Mouse (Mus musculus): ENCODE results near the gene Ezh1. TPM values are rescaled to one million over a fixed set of nuclear protein-coding genes. Genes with fewer than 3 reads are reported as not detected.
A peak's percentile ranks its signal among the peaks of the same experiment; 100 is the strongest.

Gene Ezh1
- polyA plus RNA-seq, 1 experiment from 2014 or later: 15.6 TPM

DNA sequence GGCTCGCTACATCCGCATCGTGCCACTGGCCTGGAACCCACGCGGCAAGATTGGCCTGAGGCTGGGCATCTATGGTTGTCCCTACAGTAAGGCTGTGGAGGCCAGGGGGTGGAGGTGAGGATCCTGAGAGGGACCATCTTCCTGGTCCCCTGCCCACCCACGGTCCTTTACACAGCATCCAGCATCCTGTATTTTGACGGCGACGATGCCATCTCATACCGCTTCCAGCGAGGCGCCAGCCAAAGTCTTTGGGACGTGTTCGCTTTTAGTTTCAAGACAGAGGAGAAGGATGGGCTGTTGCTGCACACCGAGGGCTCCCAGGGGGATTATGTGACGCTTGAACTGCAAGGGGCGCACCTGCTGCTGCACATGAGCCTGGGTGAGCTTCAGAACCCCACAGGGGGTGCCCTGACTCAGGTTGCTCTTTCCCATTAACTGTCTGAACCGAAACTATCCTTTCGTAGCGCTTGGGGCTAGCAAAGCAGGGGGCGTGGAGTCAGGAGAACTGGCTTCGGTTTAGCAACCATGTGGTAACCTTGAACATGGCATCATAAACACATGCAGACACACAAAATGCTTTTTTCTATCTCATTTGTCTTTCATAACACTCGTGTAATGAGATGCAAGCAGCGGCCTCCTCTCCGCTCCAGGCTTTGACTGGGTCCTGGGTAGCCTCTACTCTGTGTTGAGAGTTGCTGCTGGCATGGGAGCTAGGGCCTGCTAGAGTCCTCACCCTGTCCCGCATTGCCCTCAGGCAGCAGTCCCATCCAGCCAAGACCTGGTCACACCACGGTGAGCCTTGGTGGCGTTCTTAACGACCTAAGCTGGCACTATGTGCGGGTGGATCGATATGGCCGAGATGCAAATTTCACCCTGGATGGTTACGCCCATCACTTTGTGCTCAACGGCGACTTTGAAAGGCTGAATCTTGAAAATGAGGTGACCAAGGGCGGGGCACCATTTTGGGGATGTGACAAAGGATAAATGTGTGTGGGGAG, 47.9 kb downstream of the Ezh1 start:
- no peak for ATAC-seq (ENCODE audit: insufficient number of reproducible peaks, insufficient read depth, low FRiP score, low TSS enrichment)
- H3K27ac ChIP-seq: no peak overlapping the region
- H3K4me3 ChIP-seq: no peak overlapping the region
- H3K4me2 ChIP-seq (replicated peaks): no peak overlapping the region
- 49% methylated on average over 36 of the region's 36 CpGs for WGBS
- H3K4me1 ChIP-seq: peaks cover 30% of the 10 kb centered on the region
- H3K27me3 ChIP-seq: peaks cover 67% of the 10 kb centered on the region
- no peak overlapping the region for H3K9ac ChIP-seq
- no peaks in the 10 kb centered on the region for H3K9me3 ChIP-seq
- no peaks in the 10 kb centered on the region for H3K36me3 ChIP-seq

DNA sequence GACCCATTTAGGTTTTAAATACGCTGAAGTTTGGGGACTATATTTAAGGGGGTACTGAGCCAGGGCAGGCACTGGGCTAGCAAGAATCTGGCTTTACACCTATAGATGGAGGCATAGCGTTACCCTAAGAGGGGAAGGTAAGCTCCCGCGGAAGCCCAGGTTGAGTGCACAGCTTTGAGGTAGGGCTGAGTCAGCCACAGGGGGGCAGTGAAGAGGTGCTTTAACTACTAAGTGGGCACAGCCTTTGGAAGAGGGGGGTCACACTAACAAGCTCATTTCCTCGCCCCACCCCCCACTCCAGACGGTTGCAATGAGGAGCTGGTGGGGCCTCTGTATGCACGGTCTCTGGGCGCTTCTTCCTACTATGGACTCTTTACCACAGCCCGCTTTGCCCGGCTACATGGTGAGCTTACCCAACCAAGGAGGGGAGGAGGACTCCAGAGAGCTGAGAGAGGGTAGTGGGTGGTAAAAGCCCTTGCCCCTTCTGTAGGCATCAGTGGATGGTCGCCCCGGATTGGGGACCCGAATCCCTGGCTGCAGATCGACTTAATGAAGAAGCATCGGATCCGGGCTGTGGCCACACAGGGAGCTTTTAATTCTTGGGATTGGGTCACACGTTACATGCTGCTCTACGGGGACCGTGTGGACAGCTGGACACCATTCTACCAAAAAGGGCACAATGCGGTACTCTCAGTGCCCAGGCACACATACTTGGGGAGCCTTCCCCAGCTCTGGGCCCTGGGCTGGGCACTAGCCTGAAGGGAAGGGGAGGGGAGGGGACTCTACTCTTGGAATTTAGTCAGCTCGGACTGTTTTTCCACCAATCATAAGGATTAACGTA, 49.1 kb downstream of the Ezh1 start:
- no peak for ATAC-seq (ENCODE audit: insufficient number of reproducible peaks, insufficient read depth, low FRiP score, low TSS enrichment)
- Histone ChIP-seq H3K4me3 (no peak overlapping the region), H3K36me3 (no peaks in the 10 kb centered on the region), H3K27me3 (peaks cover 73% of the 10 kb centered on the region), H3K9me3 (no peaks in the 10 kb centered on the region), H3K27ac (no peak overlapping the region), H3K4me1 (peaks cover 39% of the 10 kb centered on the region), H3K9ac (no peak overlapping the region), H3K4me2 (replicated peaks) (peak overlapping the region; percentile 48; the same call in 1 of the 2 replicates)
- 23% methylated on average over 22 of the region's 22 CpGs for WGBS

DNA sequence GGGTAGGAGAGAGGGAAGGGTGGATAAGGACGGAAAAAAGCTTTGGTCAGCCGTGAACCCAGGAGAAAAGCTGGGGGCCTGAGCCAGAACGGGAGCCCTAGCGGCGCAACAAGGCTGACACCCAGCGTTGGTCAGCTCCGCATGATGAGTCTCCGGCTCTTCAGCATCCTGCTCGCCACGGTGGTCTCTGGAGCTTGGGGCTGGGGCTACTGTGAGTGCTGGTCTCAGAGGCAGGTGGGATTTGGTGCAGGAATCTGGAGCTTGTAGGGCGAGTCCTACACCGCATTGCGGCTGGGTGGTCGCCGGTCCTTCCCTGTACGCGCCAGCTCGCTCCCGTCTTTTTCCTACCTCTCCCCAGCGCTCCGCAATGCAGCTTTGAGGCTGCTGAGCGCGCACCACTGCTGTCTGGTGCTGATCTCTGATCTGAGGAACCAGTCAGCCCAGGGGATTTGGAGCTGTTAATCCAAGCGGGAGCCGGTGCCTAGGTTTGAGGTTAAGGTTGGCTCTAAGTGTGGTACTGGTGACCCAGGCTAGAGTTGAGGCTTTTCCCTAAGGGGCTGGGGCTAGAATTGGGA, 50.1 kb downstream of the Ezh1 start:
- Histone ChIP-seq H3K27ac (no peak overlapping the region), H3K9me3 (no peaks in the 10 kb centered on the region), H3K36me3 (no peaks in the 10 kb centered on the region), H3K4me1 (peaks cover 42% of the 10 kb centered on the region), H3K4me2 (replicated peaks) (peak overlapping the region; percentile 48), H3K4me3 (peak overlapping the region; percentile 29), H3K27me3 (peaks cover 73% of the 10 kb centered on the region), H3K9ac (no peak overlapping the region)
- ATAC-seq (ENCODE audit: insufficient number of reproducible peaks, insufficient read depth, low FRiP score, low TSS enrichment): no peak
- WGBS: under 1% methylated on average over 25 of the region's 25 CpGs

DNA sequence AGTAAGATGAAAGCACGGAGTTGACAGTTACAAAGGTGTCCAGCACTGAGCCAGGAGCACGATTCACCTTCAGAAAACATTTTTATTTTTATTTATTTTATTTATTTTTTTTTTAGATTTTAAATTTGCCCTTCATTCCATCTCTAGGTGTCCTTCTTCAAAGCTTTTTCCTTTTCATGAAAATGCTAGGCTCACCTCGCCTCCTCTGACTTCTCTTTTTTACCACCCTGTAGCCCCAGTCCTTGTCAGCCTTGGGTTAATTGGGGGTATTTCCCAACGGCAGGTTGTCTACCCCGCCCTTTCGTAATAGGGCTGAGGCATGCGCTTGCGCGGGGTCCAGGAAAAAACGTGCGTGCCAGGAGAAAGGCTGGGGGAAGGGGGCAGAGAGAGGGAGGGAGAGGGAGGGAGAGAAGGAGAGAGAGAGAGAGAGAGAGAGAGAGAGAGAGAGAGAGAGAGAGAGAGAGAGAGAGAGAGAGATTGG, 50.6 kb downstream of the Ezh1 start:
- WGBS: 12% methylated on average over 11 of the region's 11 CpGs
- Histone ChIP-seq H3K4me3 (peak overlapping the region; percentile 29), H3K9me3 (no peaks in the 10 kb centered on the region), H3K27ac (no peak overlapping the region), H3K36me3 (no peaks in the 10 kb centered on the region), H3K4me1 (peaks cover 43% of the 10 kb centered on the region), H3K9ac (no peak overlapping the region), H3K4me2 (replicated peaks) (peak overlapping the region; percentile 48), H3K27me3 (peaks cover 74% of the 10 kb centered on the region)
- ATAC-seq (ENCODE audit: insufficient number of reproducible peaks, insufficient read depth, low FRiP score, low TSS enrichment): no peak

DNA sequence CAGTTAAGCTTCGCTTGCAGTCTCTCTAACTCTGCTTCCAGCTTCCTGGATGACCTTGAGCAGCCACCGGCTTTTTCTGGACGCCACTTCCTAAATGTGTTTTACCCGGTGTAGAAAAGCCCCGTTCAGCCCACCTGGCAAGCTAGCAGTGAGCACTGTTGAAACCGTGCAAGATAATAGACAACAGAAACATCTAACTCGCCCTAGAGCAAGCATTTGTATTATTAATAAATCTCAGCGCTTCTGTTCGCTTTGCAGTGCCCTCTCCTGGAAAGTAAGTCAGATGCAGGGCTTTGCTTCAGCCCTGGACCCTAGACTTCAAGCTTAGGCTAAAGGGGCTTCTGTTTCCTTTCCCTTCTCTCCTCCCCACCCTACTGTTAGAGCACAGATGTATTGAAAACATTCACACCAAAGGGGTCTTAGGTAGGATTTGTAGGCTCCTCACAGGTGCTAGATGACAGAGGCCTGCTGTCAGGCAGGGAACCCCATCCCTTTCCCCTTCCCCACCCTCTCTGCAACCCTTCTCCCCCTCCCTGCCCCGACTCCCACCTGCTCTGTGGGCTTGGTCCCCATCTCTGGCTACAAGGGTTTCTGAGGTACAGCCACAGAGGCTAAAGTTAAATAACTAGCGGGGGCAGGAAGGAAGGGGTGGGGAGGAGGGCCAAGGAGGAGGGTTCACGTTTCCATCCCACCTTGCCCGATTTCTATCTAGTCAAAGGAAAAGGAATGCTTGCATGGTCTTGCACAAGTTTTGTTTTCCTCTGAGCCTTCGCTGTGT, 51.2 kb downstream of the Ezh1 start, which contains the start of gene Ccr10:
Gene Ccr10 (minus strand): TSS at position 593 of the 778 bp plus-strand sequence.
- H3K9ac ChIP-seq: no peak within 1 kb of the TSS; the same call in 1 of the 2 replicates
- no peak within 1 kb of the TSS for H3K27ac ChIP-seq
- H3K4me1 ChIP-seq: peaks cover 50% of the 10 kb centered on the region
- H3K36me3 ChIP-seq: no peaks in the 10 kb centered on the region
- no peak for ATAC-seq (ENCODE audit: insufficient number of reproducible peaks, insufficient read depth, low FRiP score, low TSS enrichment)
- no peaks in the 10 kb centered on the region for H3K9me3 ChIP-seq
- WGBS: 21% methylated on average over 14 of the region's 14 CpGs
- H3K4me2 ChIP-seq (replicated peaks): peak within 1 kb of the TSS; percentile 68
- H3K27me3 ChIP-seq: peaks cover 77% of the 10 kb centered on the region
- peak within 1 kb of the TSS; percentile 30 for H3K4me3 ChIP-seq

DNA sequence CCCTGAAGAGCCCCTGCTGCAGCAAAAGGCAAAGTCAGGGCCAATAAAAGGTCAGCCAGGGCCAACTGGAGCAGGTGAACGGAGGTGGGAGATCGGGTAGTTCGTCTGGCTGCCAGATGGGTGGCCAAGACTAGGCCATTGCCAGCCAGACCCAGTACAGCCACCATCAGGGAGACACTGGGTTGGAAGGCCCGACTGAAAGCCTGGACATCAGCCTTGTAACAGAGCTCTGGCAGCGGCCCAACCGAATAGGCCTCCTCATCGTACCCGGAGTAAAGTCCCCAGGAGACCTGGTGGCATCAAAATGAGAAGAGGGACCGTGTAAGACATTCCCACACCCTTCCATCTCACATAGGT, 51.9 kb downstream of the Ezh1 start:
- H3K4me1 ChIP-seq: peaks cover 57% of the 10 kb centered on the region
- no peaks in the 10 kb centered on the region for H3K9me3 ChIP-seq
- WGBS: 30% methylated on average over 9 of the region's 9 CpGs
- H3K9ac ChIP-seq: peak overlapping the region; percentile 30; the same call in 1 of the 2 replicates
- H3K27ac ChIP-seq: 0 out of 2 replicates have a peak overlapping the region, but pooled peaks have one; percentile 26
- ATAC-seq (ENCODE audit: insufficient number of reproducible peaks, insufficient read depth, low FRiP score, low TSS enrichment): no peak
- H3K4me3 ChIP-seq: peak overlapping the region; percentile 30
- no peaks in the 10 kb centered on the region for H3K36me3 ChIP-seq
- peaks cover 79% of the 10 kb centered on the region for H3K27me3 ChIP-seq
- peak overlapping the region; percentile 68 for H3K4me2 ChIP-seq (replicated peaks)

DNA sequence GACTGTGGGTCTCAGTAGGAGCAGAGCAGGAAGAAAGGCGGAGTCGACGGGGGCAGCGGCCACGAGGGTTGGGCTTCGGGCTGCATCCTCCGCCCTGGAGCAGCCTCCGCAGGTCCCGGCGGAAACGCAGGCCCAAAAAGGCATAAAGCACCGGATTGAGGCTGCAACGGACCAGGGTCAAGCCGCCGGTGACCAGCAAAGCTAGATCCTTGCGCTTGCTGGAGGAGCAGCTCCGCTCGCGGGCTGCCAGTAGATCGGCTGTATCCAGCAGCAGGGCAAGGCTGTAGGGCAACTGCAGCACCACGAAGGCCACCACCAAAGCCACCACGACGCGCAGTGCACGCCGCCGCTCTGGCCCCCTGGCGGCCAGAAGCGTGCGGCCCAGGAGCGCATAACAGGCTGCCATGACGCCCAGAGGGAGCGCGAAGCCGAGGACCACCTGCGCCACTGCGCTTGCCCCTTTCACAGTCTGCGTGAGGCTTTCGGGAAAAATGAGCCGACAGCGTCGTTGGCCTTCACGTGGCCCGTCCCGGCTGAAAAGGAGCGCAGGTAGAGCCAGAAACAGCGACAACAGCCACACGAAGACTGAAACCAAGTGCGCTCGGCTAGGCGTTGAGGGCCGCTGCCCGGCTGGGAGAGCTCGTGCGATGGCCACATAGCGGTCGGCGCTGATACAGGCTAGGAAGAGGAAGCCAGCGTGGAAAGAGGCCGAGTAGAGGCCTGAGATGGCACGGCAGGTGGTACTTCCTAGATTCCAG, 52.5 kb downstream of the Ezh1 start:
- Histone ChIP-seq H3K27ac (peak overlapping the region; percentile 26; the same call in 1 of the 2 replicates), H3K9ac (peak overlapping the region; percentile 30; the same call in 1 of the 2 replicates), H3K36me3 (no peaks in the 10 kb centered on the region), H3K4me1 (peaks cover 60% of the 10 kb centered on the region), H3K4me2 (replicated peaks) (peak overlapping the region; percentile 68), H3K9me3 (no peaks in the 10 kb centered on the region), H3K27me3 (peaks cover 79% of the 10 kb centered on the region), H3K4me3 (peak overlapping the region; percentile 30)
- ATAC-seq (ENCODE audit: insufficient number of reproducible peaks, insufficient read depth, low FRiP score, low TSS enrichment): peak; percentile 37; the same call in 1 of the 2 replicates
- WGBS: under 1% methylated on average over 61 of the region's 61 CpGs

DNA sequence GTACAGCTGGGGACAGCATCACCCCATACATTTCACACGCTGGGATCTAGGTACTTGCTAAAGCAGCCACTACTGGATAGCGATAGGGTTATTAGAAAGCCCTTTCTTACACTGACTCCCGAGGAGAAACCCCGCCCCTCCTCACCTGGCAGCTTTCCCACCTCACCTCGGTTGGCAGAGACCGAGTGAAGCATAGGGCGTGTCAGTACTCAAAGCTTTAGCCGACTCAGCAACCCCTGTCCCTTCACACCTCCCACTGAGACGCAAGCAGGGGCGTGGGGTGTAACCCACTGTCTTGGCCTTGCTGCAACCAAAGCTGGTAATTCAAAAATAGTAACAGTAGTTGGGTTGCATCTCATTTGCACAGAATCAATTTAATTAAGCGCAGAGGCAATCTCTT, 53.2 kb downstream of the Ezh1 start:
- no peaks in the 10 kb centered on the region for H3K9me3 ChIP-seq
- no peak overlapping the region; the same call in 1 of the 2 replicates for H3K4me3 ChIP-seq
- H3K4me1 ChIP-seq: peaks cover 60% of the 10 kb centered on the region
- H3K4me2 ChIP-seq (replicated peaks): peak overlapping the region; percentile 68
- no peak for ATAC-seq (ENCODE audit: insufficient number of reproducible peaks, insufficient read depth, low FRiP score, low TSS enrichment)
- 6% methylated on average over 11 of the region's 11 CpGs for WGBS
- no peaks in the 10 kb centered on the region for H3K36me3 ChIP-seq
- H3K27me3 ChIP-seq: peaks cover 79% of the 10 kb centered on the region
- no peak overlapping the region for H3K27ac ChIP-seq
- no peak overlapping the region for H3K9ac ChIP-seq

DNA sequence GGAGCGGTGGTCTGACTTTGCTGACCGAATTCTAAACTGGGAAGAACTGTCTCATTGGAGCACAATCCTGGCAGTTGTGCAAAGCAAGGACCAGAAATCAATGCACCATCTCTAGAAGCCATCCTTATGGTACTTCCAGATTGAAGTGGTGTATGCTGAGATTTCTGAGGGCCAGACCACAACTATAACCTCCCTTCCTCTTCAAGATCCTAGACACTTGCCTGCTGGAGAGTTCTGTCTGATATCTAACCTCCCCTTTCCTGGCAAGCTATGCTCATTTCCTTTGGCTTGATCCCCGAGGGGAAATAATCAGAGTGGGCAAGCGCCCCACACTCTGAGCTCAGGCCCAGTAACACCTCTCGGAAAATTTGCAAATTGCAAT, 53.8 kb downstream of the Ezh1 start:
- peak overlapping the region; percentile 84 for H3K27ac ChIP-seq
- peak overlapping the region; percentile 58 for H3K4me3 ChIP-seq
- peaks cover 79% of the 10 kb centered on the region for H3K27me3 ChIP-seq
- peaks cover 5% of the 10 kb centered on the region for H3K36me3 ChIP-seq
- H3K9me3 ChIP-seq: no peaks in the 10 kb centered on the region
- H3K4me2 ChIP-seq (replicated peaks): peak overlapping the region; percentile 86
- H3K4me1 ChIP-seq: peaks cover 60% of the 10 kb centered on the region
- peak overlapping the region; percentile 49 for H3K9ac ChIP-seq
- 7% methylated on average over 5 of the region's 5 CpGs for WGBS
- no peak for ATAC-seq (ENCODE audit: insufficient number of reproducible peaks, insufficient read depth, low FRiP score, low TSS enrichment)

All from embryonic facial prominence, embryonic 12.5 days (tissue).